Mouse (Mus musculus) gastrocnemius, postnatal 14 days (tissue): ENCODE measurements at regions not wholly inside any gene's neighbourhood (a gene's known extent, or its start where the extent isn't known, plus 50 kb on each side); places are given as distances from the start of the nearest gene placed in this dataset.
"Not testable (repeated sequence)": the region's sequence is repeated elsewhere in the genome, so short reads cannot be mapped to it uniquely, and the experiment has no call there.

Experiments used
- DNase-seq: peaks from one replicate; pipeline ENCODE4 v3.0.0; 2021; ENCODE audit warnings: mixed read lengths
- intact Hi-C: fragments of 180-260 bp; cut with DNase I; formaldehyde crosslinking; loops from one replicate; pipeline ENCODE4 v1.15.1; 2025; ENCODE audit warnings: low total_unique reads

- intact Hi-C loops: no loop called here
- no peak for DNase-seq
Measured at GRCm38 (mm10) chr14:114485781-114486180, 606.2 kb upstream of the Gpc5 start.

- intact Hi-C loops, DNase-seq: not testable (repeated sequence)
Measured at GRCm38 (mm10) chr14:114493371-114493770, 598.6 kb upstream of the Gpc5 start.

DNA sequence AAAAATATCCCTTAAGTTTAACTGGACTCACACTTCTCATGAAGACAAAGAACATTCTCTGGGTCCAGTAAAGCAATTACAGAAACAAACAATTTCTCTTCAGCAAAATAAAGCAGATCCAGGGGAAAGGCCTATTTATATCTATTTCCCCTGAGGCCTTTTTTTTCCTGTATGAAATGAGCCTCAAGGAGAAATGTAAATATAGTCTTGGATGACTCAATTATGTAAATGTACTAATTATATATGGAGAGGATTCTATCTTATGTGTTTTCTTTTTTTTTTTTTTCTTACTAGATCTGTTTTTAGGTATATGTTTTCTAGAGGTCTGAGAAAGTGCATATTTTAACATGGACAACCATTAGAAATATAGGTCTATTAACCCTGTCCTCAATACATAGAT, 587.0 kb upstream of the Gpc5 start:
- intact Hi-C loops: no loop called here
- no peak for DNase-seq

- no peak for DNase-seq
- intact Hi-C loops: no loop called here
Measured at GRCm38 (mm10) chr14:114547910-114548680, 543.9 kb upstream of the Gpc5 start.

DNA sequence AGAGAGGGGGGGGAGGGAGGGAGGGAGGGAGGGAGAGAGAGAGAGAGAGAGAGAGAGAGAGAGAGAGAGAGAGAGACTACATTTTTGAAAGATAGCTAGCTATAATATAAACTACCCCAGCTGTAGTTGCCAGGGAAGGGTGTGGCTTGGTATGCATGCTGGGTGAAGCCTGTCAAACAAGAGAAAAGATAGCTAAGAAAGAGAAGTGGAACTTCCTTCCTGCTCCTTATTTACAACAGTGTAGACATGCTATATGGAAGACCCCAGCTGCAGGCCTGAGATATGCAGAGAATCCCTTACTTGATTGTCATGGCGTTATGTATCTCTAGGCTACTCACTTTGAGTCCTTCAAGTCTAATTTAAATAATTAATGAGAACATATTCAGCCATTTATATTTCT, 542.9 kb upstream of the Gpc5 start:
- intact Hi-C loops: no loop called here
- DNase-seq: no peak

DNA sequence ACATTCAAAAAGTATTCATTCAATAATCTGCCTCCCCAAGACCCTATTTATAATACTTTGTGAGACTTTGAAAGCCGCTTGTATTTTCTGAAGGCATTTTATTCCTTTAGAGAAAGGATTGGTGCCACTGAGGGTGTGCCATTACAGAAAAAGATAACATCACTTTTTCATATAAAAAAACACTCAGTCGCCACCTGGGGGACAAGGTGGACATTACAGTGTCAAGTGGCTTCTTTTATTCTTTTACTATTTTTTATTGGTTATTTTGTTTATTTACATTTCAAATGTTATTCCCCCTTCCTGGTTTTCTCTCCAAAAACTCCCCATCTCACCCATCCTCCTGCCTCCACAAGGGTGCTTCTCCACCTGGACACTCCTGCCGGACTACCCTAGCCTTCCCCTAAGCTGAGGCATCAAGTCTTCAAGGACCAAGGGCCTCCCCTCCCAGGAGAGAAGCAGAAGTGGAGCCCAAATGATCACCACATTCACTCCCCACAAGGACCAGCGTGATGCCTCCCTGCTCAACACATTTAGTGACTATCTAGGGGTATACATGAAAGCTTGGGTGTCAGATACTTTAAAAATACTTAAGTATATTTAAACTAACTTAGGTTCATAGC, 525.5 kb upstream of the Gpc5 start:
- no peak for DNase-seq
- intact Hi-C loops: no loop called here

DNA sequence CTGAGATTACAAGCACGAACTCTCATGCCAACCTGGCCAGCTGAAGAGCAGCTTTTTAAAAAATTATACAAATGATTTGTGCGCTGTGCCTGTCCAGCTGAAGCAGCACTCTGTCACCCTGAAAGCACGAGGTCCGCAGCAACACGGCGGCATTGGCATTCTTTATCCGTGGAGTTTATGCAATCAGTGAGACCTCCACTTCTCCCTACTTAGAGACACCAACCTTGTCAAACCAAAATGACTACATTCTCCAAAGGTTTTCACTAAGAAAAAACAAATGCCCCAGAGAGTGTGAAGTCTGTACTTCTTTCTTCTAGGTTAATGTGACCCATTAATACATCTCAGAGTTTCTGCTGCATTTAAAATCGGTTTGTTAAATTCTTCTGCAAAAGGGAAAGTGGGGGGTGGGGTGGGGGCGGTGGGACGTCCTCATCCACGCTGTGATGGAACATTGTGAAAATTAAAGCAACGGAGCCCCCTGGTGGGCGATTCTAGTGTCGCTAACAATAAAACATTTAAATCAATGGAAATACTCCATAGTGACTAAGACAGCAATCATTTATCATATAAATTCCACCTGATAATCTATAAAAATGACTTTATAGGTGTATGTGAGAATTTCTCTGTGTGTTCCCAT, 524.2 kb upstream of the Gpc5 start:
- DNase-seq: peak; percentile 23
- intact Hi-C loops: no loop called here

DNA sequence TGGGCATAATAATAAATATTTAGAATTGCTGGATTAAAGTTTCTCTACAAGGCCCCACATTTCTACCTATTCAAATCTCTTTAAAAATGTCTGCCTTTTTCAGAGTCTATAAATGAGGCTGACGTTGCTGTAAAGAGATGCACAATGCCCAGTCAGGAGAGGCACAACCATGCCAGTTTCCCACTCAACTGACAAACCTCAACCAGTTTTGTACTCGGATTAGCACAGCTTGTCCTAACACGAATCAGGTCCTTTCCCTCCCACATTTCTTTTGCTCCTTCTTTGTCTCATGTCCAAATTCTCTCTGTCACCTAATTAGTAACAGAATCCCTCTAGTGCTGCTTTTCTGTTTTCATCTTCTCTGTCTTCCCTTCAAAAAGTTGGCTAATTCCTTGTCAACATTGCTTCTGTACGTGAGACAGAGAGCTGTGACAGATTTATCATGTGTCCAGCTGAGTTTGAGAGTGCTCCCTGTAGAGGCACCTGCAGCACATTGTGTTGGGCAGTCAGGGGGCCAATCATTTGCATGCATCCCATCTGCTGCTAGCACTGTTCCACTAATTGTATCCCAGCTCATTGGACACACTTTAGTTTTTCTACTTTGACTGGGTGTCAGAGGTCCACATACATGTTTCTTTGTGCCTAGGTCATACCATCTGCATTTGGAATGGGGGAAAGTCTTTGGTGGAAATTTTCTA, 504.5 kb upstream of the Gpc5 start:
- intact Hi-C loops: no loop called here
- no peak for DNase-seq

GRCm38 (mm10) chr14:114609296-114609695, 482.7 kb upstream of the Gpc5 start:
- no peak for DNase-seq
- intact Hi-C loops: no loop called here

GRCm38 (mm10) chr14:114612400-114612799, 479.6 kb upstream of the Gpc5 start:
- no peak for DNase-seq
- intact Hi-C loops: no loop called here

DNA sequence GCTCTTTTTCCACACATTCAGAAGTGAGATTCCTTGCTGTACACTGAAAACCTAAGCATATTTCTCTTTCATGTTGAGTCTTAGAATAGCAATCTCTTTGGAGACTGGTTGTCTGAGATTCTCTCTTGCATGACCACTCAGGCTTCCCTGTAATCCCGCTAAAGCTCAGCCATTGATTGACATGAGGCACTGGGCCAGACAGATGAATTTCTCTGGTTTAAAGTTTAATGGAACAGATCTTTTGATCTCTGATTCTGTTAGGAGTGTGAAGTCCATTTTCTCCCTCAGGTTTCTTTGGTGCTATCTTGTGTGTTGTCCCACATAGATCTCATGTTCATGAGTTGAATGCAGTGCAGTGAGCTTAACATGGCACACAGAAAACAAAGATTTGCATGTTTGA, 435.4 kb upstream of the Gpc5 start:
- intact Hi-C loops: no loop called here
- no peak for DNase-seq

- no peak for DNase-seq
- intact Hi-C loops: no loop called here
Measured at GRCm38 (mm10) chr14:114662028-114662427, 430.0 kb upstream of the Gpc5 start.

DNA sequence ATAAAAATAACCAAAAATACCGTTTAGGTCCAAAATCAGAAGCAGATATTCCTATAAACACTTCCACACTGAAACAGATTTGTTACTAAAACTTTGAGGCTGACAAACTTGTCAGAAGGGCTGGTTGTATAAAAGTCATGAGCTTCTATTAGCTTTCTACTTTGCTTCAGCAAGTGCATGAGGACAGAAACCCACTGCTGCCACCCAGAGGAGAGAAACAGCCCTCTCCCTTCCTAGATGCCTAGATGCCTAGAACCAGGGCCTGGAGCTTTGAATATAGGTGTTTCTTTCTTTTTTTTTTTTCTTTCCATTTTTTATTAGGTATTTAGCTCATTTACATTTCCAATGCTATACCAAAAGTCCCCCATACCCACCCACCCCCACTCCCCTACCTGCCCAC, 406.9 kb upstream of the Gpc5 start:
- DNase-seq: no peak
- intact Hi-C loops: no loop called here

GRCm38 (mm10) chr14:114694930-114695329, 397.1 kb upstream of the Gpc5 start:
- intact Hi-C loops: no loop called here
- DNase-seq: no peak

DNA sequence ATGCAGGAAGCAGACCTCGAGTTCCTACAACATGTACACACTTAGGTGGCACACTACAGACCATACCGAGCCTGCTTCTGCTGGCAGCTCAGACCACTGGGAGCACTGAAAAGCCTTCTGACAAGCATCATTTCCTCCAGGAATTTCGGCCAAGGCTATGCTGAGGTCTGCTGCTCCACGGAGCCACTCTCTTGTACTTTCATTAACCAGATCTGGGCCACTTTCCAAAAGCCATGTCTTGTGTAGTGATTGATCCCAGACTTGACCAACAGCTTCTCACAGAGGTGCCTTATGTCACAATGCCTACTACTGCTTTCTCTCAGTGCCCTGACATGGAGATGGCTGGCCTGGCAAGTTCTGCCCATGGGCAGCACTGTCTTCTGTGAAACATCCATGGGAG, 394.5 kb upstream of the Gpc5 start:
- DNase-seq: no peak
- intact Hi-C loops: no loop called here

GRCm38 (mm10) chr14:114723080-114723479, 368.9 kb upstream of the Gpc5 start:
- DNase-seq: no peak
- intact Hi-C loops: no loop called here

GRCm38 (mm10) chr14:114767323-114767722, 324.7 kb upstream of the Gpc5 start:
- intact Hi-C loops: no loop called here
- no peak for DNase-seq

DNA sequence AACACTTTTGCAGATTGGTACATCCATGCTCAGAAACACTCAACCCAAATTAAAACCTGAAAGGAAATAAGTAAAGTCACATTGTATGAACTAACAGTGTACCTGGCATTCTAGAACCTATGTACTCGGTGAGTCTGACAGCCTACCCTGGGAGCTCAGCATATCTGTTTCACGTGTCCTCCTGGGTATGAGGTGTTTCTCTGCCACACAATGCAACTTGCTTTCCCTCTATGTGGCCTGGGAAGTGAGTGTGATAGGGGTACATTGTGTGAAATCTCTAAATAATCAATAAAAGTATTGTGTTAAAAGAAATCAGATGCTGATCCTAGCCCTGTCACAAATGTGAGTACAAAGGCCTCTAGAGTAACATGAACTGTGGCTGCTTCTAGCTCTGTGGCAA, 315.3 kb upstream of the Gpc5 start:
- intact Hi-C loops: no loop called here
- DNase-seq: no peak

GRCm38 (mm10) chr14:114781821-114782220, 310.2 kb upstream of the Gpc5 start:
- DNase-seq: no peak
- intact Hi-C loops: no loop called here
